Mouse (Mus musculus) neural tube, embryonic 10.5 days (tissue): ENCODE data around the gene Gzmb.
"Not testable (repeated sequence)": the region's sequence is repeated elsewhere in the genome, so short reads cannot be mapped to it uniquely, and the experiment has no call there.

ENCODE experiments used
- DNase-seq: peaks from one replicate; pipeline ENCODE4 v3.0.0-alpha.2; 2017; ENCODE audit warnings: low spot score; ENCODE audit errors: extremely low spot score

Gzmb gene

GRCm38 (mm10) chr14:56262153-56262552 lies at the start of gene Gzmb:
Gene Gzmb (minus strand): TSS chr14:56262260.
- no peak for DNase-seq

GRCm38 (mm10) chr14:56311801-56312200 lies 49.7 kb upstream of the Gzmb start:
- not testable (repeated sequence) for DNase-seq

- no peak for DNase-seq
Measured at GRCm38 (mm10) chr14:56310238-56310637, 48.2 kb upstream of the Gzmb start.

- DNase-seq = no peak
Measured at GRCm38 (mm10) chr14:56304149-56304548, 42.1 kb upstream of the Gzmb start.

GRCm38 (mm10) chr14:56303506-56304025 lies 41.5 kb upstream of the Gzmb start:
- DNase-seq = no peak

- peak; percentile 2 for DNase-seq
Measured at GRCm38 (mm10) chr14:56302091-56302490, 40.0 kb upstream of the Gzmb start.

- no peak for DNase-seq
Measured at GRCm38 (mm10) chr14:56296786-56297185, 34.7 kb upstream of the Gzmb start.

GRCm38 (mm10) chr14:56296106-56296505 lies 34.0 kb upstream of the Gzmb start:
- DNase-seq = no peak

- no peak for DNase-seq
Measured at GRCm38 (mm10) chr14:56293146-56293545, 31.1 kb upstream of the Gzmb start.

- DNase-seq = no peak
Measured at GRCm38 (mm10) chr14:56288651-56289050, 26.6 kb upstream of the Gzmb start.

GRCm38 (mm10) chr14:56287806-56288205 lies 25.7 kb upstream of the Gzmb start:
- no peak for DNase-seq

- no peak for DNase-seq
Measured at GRCm38 (mm10) chr14:56284356-56285325, 22.6 kb upstream of the Gzmb start.

- DNase-seq = no peak
Measured at GRCm38 (mm10) chr14:56283816-56284215, 21.8 kb upstream of the Gzmb start.

- DNase-seq = no peak
Measured at GRCm38 (mm10) chr14:56281090-56281489, 19.0 kb upstream of the Gzmb start.

- DNase-seq = not testable (repeated sequence)
Measured at GRCm38 (mm10) chr14:56278691-56279090, 16.6 kb upstream of the Gzmb start.

GRCm38 (mm10) chr14:56276096-56276495 lies 14.0 kb upstream of the Gzmb start:
- DNase-seq = not testable (repeated sequence)

GRCm38 (mm10) chr14:56266109-56266508 lies 4.0 kb upstream of the Gzmb start:
- DNase-seq = no peak

- DNase-seq = no peak
Measured at GRCm38 (mm10) chr14:56240409-56240808, 21.7 kb downstream of the Gzmb start.

- DNase-seq = no peak
Measured at GRCm38 (mm10) chr14:56234556-56234955, 27.5 kb downstream of the Gzmb start, which contains the start of gene Gzmc. Gene Gzmc (minus strand): TSS chr14:56234656.

GRCm38 (mm10) chr14:56211317-56211716 lies 50.7 kb downstream of the Gzmb start, which contains the start of gene Gzmf:
Gene Gzmf (minus strand): TSS chr14:56211417.
- no peak for DNase-seq
